Mouse (Mus musculus) thymus, postnatal 0 days (tissue): ENCODE measurements around the gene Gm21693. TPM values are rescaled to one million over a fixed set of nuclear protein-coding genes. Genes with fewer than 3 reads are reported as not detected.
"Not testable (repeated sequence)": the region's sequence is repeated elsewhere in the genome, so short reads cannot be mapped to it uniquely, and the experiment has no call there.

Source experiments
- DNase-seq: peaks from one replicate; pipeline ENCODE4 v3.0.0-alpha.2; 2015; ENCODE audit warnings: low spot score
- polyA plus RNA-seq: library from polyadenylated mRNA; unstranded; fragments of >200 nt; fragmentation: Nextera tagmentation; extraction: Ambion mirVana; gene quantifications from 2 replicates; pipeline ENCODE4 v1.2.1, GENCODE M21; 2015

Gm21693 gene
- not detected in 2 replicates for polyA plus RNA-seq

- DNase-seq: not testable (repeated sequence)
These were observed at the start of gene Gm21693 for GRCm38 (mm10) chrY:3345229-3345628. Gene Gm21693 (minus strand): TSS chrY:3345329.

GRCm38 (mm10) chrY:3340661-3341060 lies 4.5 kb downstream of the Gm21693 start:
- DNase-seq: not testable (repeated sequence)

- DNase-seq: not testable (repeated sequence)
These were observed 38.8 kb downstream of the Gm21693 start, which contains the start of gene Gm21677 for GRCm38 (mm10) chrY:3306349-3306748. Gene Gm21677 (minus strand): TSS chrY:3306449.

Other genes with a start within 250 kb of the Gm21693 start
- gene Gm21677, start 38.9 kb downstream of the Gm21693 start, polyA plus RNA-seq: not detected in 2 replicates
- gene Gm21704, start 64.8 kb upstream of the Gm21693 start, polyA plus RNA-seq: not detected in 2 replicates
- gene Gm21708, start 64.8 kb upstream of the Gm21693 start, polyA plus RNA-seq: not detected in 2 replicates